ENCODE assay signal across 23 mouse cellular contexts in the genomic region with DNA sequence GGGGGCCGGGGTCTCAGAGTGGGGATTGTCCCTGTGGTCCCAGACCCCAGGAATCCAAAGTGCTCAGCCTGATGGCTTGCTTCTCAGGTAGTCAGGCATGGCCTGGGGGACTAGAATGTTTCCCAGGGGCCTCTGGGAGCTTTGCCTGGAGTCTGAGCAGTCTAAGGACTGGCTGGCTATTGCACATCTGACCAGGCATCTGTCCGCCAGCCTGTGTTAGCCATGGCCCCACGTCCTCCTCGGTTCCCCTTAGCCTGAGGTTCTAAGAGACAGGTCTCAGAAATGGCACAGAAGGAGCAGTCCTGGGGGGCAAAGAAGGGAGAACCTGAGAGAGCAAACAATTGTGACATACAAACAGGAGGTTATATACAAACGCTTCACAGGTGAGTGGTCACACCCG.
DNase-seq lines count a peak whose midpoint lies in the region; TF ChIP-seq lines count a peak whose summit lies in the region.
"Had no signal": no experiment of that assay in that cellular context is flagged by ENCODE, and none has a peak within 500 bp of the region (broad histone marks: within the 10 kb centered on the region; RNA-seq: fewer than 3 reads in every experiment).

No protein-coding gene starts in this region.

- 0 out of 2 replicates have a peak overlapping the region, but pooled peaks have one; percentile 13 for H3K4me3 ChIP-seq in E14TG2a.4 (replicated peaks; ENCODE audit: low read length)
- H3K4me3 ChIP-seq in limb, embryonic 10.5 days, result no peak overlapping the region
- H3K4me3 ChIP-seq in hindbrain, embryonic 10.5 days, result no peak overlapping the region
- H3K4me3 ChIP-seq: embryonic facial prominence, embryonic 13.5 days; embryonic facial prominence, embryonic 15.5 days; erythroblast, embryonic 14.5 days; forebrain, embryonic 10.5 days; forebrain, embryonic 13.5 days; forebrain, embryonic 15.5 days had no signal

- peaks cover 36% of the 10 kb centered on the region for H3K4me1 ChIP-seq in E14TG2a.4 (replicated peaks; ENCODE audit: low read depth, low read length)
- H3K4me1 ChIP-seq in limb, embryonic 10.5 days, result peaks cover 11% of the 10 kb centered on the region; the same call in 1 of the 2 replicates
- H3K4me1 ChIP-seq in hindbrain, embryonic 10.5 days (replicated peaks), result peaks cover 10% of the 10 kb centered on the region; the same call in 1 of the 2 replicates
- H3K4me1 ChIP-seq: forebrain, embryonic 13.5 days had no signal

- WGBS in limb, embryonic 10.5 days, result 92% methylated on average over 6 of the region's 6 CpGs
- WGBS in hindbrain, embryonic 10.5 days, result 96% methylated on average over 6 of the region's 6 CpGs

- peaks cover 8% of the 10 kb centered on the region; the same call in 1 of the 2 replicates for H3K36me3 ChIP-seq in E14TG2a.4 (ENCODE audit: insufficient read depth, low read length)
- H3K36me3 ChIP-seq in limb, embryonic 10.5 days, result no peaks in the 10 kb centered on the region
- H3K36me3 ChIP-seq in hindbrain, embryonic 10.5 days, result no peaks in the 10 kb centered on the region
- H3K36me3 ChIP-seq: embryonic facial prominence, embryonic 13.5 days; embryonic facial prominence, embryonic 15.5 days; forebrain, embryonic 10.5 days; forebrain, embryonic 15.5 days; G1E had no signal

- H3K27ac ChIP-seq in limb, embryonic 10.5 days, result 0 out of 2 replicates have a peak overlapping the region, but pooled peaks have one; percentile 46
- H3K27ac ChIP-seq in hindbrain, embryonic 10.5 days, result no peak overlapping the region
- H3K27ac ChIP-seq: embryonic facial prominence, embryonic 13.5 days; embryonic facial prominence, embryonic 15.5 days; forebrain, embryonic 10.5 days; forebrain, embryonic 13.5 days; forebrain, embryonic 15.5 days had no signal

- TF ChIP-seq CTCF in E14TG2a.4 (conservative IDR thresholded peaks at IDR 0.05; ENCODE audit: low read length), result no peak

- H3K27me3 ChIP-seq in E14TG2a.4 (ENCODE audit: insufficient read depth, low read length), result no peaks in the 10 kb centered on the region
- H3K27me3 ChIP-seq in limb, embryonic 10.5 days (ENCODE audit: low read depth, poor library complexity, severe bottlenecking), result no peaks in the 10 kb centered on the region
- H3K27me3 ChIP-seq in hindbrain, embryonic 10.5 days (ENCODE audit: insufficient read depth, poor library complexity, severe bottlenecking), result no peaks in the 10 kb centered on the region
- H3K27me3 ChIP-seq: embryonic facial prominence, embryonic 13.5 days; embryonic facial prominence, embryonic 15.5 days; forebrain, embryonic 13.5 days; forebrain, embryonic 15.5 days; Patski had no signal

- peak; percentile 84 for DNase-seq in heart, adult 11 months
- DNase-seq in heart, postnatal 4 days, result no peak
- no peak for DNase-seq in limb, embryonic 10.5 days (ENCODE audit: low spot score)
- DNase-seq in hindbrain, embryonic 10.5 days (ENCODE audit: low spot score), result no peak
- DNase-seq: adrenal gland, adult 8-10 months; adrenal gland, postnatal 14 days; adrenal gland, postnatal 36 days; cerebellum, adult 11 months; cerebellum, adult 18-20 months; cerebellum, adult 8-10 months; cerebellum, adult 9-11 months; cerebellum, postnatal 14 days; cerebellum, postnatal 36 days; embryo, embryonic 11 days had no signal

- H3K9me3 ChIP-seq in E14TG2a.4 (ENCODE audit: low read length), result peaks cover 36% of the 10 kb centered on the region
- H3K9me3 ChIP-seq in limb, embryonic 10.5 days (replicated peaks), result no peaks in the 10 kb centered on the region
- H3K9me3 ChIP-seq in hindbrain, embryonic 10.5 days, result peaks cover 4% of the 10 kb centered on the region; the same call in 1 of the 2 replicates
- H3K9me3 ChIP-seq: embryonic facial prominence, embryonic 15.5 days; forebrain, embryonic 15.5 days; G1E had no signal
